Mouse (Mus musculus) heart, adult 9 months (tissue): ENCODE data around the gene Gm20795.
"Not testable (repeated sequence)": the region's sequence is repeated elsewhere in the genome, so short reads cannot be mapped to it uniquely, and the experiment has no call there.

Source experiments
- DNase-seq, 2 experiments: peaks; one replicate each; pipeline ENCODE4 v3.0.0; 2022; ENCODE audit warnings: low spot score in 2 of 2

The Gm20795 gene

GRCm38 (mm10) chrY:40804614-40805013, at the start of gene Gm20795:
TSS of gene Gm20795 (plus strand) at chrY:40804914.
- DNase-seq, result not testable (repeated sequence)

GRCm38 (mm10) chrY:40775665-40776064, 29.0 kb upstream of the Gm20795 start, which contains the start of gene Gm21797:
TSS of gene Gm21797 (minus strand) at chrY:40775765.
- DNase-seq, result not testable (repeated sequence)
